Comparison of ENCODE assay signal across 23 mouse cellular contexts in the genomic region with DNA sequence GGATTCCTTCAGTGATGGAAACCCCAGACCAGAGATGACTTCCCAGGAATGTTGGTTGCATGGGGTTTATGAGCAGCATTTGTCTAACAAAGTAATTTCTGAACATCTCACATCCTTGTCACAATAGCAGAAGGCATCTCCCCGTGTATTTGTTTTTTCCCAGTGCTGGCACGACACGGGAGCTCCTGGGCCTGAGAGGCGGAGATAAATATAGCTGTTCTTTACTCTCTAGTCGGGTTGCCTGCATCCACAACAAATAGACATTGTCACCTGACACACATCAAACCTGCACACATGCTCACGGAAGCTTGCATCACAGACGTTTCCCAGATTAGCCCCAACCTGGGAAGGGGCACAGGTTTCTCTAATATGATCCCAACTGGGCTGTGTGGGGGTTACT. TPM values are rescaled to one million over a fixed set of nuclear protein-coding genes. Genes with fewer than 3 reads are reported as not detected.
"Had no signal": no experiment of that assay in that cellular context is flagged by ENCODE, and none has a peak within 500 bp of the region (broad histone marks: within the 10 kb centered on the region; RNA-seq: fewer than 3 reads in every experiment).

No protein-coding gene starts in this region.

- DNase-seq: cerebellum, adult 2 months; cerebellum, adult 8-10 months; cerebellum, adult 9-10 months; cerebellum, adult 9-11 months; cerebellum, postnatal 10 days; cerebellum, postnatal 14 days; cerebellum, postnatal 25 days; cerebellum, postnatal 36 days; embryo, embryonic 11 days; forebrain, postnatal 0 days; gastrocnemius, adult 2 months; gastrocnemius, postnatal 10 days; gastrocnemius, postnatal 14 days; gastrocnemius, postnatal 25 days; gastrocnemius, postnatal 36 days; heart, adult 11 months; heart, adult 2 months had no signal

- ATAC-seq: forebrain, embryonic 13.5 days; forebrain, embryonic 14.5 days; forebrain, embryonic 15.5 days; forebrain, embryonic 16.5 days; forebrain, postnatal 0 days had no signal

RNA-seq across cellular contexts. Expression of gene Ntrk3, which starts 30.1 kb away (rescaled TPM):
- total RNA-seq: common myeloid progenitor, adult 5-6 weeks; granulocyte monocyte progenitor cell, adult 5-6 weeks had no signal
